Mouse (Mus musculus): ENCODE measurements around the gene Rap1a. TPM values are rescaled to one million over a fixed set of nuclear protein-coding genes. Genes with fewer than 3 reads are reported as not detected.

The Rap1a gene
- total and polyA plus RNA-seq, 2 experiments from 2014 or later: 36.4 to 70.5 TPM

DNA sequence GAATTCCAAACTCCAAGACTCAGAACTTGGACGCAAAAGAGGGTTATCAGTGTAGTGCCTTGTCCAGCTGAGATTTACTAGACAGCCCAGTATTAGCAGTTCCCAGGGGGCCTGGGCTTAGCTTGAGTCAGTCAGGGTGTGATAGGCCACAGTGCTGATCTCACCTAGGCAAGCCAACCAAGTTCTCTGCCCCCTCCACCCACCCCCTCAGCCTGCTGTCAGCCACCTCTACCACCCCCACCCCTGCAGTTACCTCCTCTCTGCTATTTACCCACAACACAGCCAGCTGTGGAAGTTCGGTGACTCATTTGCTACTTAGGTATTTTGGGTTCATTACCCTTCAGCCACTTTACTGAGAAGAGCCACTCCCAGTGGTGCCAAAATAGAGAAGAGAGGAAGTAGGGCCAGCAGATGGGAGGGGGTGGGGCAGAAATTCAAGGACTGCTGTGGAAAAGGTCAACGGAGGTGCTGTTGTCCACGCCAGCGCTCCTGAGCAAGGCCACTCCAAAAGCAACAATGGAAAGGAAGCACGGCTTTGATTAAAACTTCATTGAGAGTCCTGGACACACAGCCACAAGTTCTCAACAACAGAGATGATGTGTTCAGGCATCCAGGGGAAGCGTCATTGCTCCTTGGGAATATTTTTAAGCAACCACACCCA is 24.5 kb upstream of the Rap1a start:
- H3K27ac ChIP-seq (ENCODE audit: low read depth, low read length): no peak overlapping the region
- WGBS: 71% methylated on average over 7 of the region's 7 CpGs
- ATAC-seq: no peak

GRCm38 (mm10) chr3:105824704-105825103 is 23.6 kb upstream of the Rap1a start:
- TF ChIP-seq CTCF (IDR thresholded peaks at IDR 0.05; ENCODE audit: low read depth): no peak
- Histone ChIP-seq H3K4me1 (ENCODE audit: insufficient read depth) (no peaks in the 10 kb centered on the region), H3K9ac (no peak overlapping the region), H3K4me3 (ENCODE audit: low read depth, low read length) (no peak overlapping the region), H3K4me2 (ENCODE audit: low read depth) (no peak overlapping the region), H3K9me3 (ENCODE audit: low read length) (no peaks in the 10 kb centered on the region), H3K36me3 (ENCODE audit: insufficient read depth) (no peaks in the 10 kb centered on the region), H3K27ac (ENCODE audit: low read depth, low read length) (no peak overlapping the region), H3K27me3 (ENCODE audit: insufficient read depth, low read length) (no peaks in the 10 kb centered on the region)
- DNase-seq (no peak), ATAC-seq (no peak)
- 60% methylated on average over 2 of the region's 2 CpGs for WGBS

More for the DNA sequence above, 24.5 kb upstream of the Rap1a start:
- H3K4me2 ChIP-seq (ENCODE audit: low read depth): no peak overlapping the region
- no peak overlapping the region for H3K9ac ChIP-seq
- H3K9me3 ChIP-seq (ENCODE audit: low read length): no peaks in the 10 kb centered on the region
- H3K4me3 ChIP-seq (ENCODE audit: low read depth, low read length): no peak overlapping the region
- no peak for DNase-seq
- no peaks in the 10 kb centered on the region for H3K27me3 ChIP-seq (ENCODE audit: insufficient read depth, low read length)
- H3K36me3 ChIP-seq (ENCODE audit: insufficient read depth): no peaks in the 10 kb centered on the region
- H3K4me1 ChIP-seq (ENCODE audit: insufficient read depth): no peaks in the 10 kb centered on the region
- no peak for TF ChIP-seq CTCF (IDR thresholded peaks at IDR 0.05; ENCODE audit: low read depth)

DNA sequence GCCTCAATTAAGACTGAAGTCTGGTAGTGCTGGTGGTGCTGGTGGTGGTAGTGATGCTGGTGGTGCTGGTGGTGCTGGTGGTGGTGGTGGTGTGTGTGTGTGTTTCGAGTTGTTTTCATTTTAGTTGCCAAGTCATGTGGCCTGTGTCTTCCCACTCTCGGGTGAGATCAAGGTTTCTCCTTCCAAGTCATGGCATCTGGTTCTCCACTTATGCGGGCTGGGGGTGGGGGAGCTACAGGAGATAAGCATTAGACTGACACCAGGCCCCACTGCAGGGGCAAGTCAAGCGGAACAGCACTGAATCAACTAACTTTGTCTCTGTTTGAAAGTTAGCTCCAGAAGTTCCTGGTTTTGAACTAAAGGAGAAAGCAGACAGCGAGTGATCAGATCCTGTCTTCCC is 23.0 kb upstream of the Rap1a start:
- TF ChIP-seq CTCF (IDR thresholded peaks at IDR 0.05; ENCODE audit: low read depth): no peak
- ATAC-seq (no peak), DNase-seq (no peak)
- 59% methylated on average over 5 of the region's 5 CpGs for WGBS
- H3K27ac ChIP-seq (ENCODE audit: low read depth, low read length): no peak overlapping the region
- no peaks in the 10 kb centered on the region for H3K9me3 ChIP-seq (ENCODE audit: low read length)
- no peaks in the 10 kb centered on the region for H3K36me3 ChIP-seq (ENCODE audit: insufficient read depth)
- no peak overlapping the region for H3K9ac ChIP-seq
- H3K4me1 ChIP-seq (ENCODE audit: insufficient read depth): no peaks in the 10 kb centered on the region
- no peak overlapping the region for H3K4me2 ChIP-seq (ENCODE audit: low read depth)
- no peaks in the 10 kb centered on the region for H3K27me3 ChIP-seq (ENCODE audit: insufficient read depth, low read length)
- no peak overlapping the region for H3K4me3 ChIP-seq (ENCODE audit: low read depth, low read length)

DNA sequence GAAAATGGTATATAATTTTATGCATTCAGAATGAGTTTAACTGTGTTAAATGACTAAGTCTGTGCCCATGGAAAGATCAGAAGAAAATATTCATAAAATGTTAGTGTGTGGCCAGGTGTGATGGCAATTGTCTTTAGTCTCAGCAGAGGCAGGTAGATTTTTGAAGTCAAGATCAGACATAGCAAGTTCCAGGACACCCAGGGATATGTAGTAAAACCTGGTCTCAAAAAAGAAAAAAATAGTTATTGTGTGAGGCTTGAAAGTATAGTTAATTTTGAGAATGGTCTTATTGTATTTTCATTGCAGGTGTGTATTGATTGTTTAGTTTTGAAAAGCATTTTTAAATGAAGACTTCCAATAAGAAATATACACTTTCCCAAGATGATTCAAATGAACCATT is 22.5 kb upstream of the Rap1a start:
- H3K9me3 ChIP-seq (ENCODE audit: low read length): no peaks in the 10 kb centered on the region
- no peaks in the 10 kb centered on the region for H3K27me3 ChIP-seq (ENCODE audit: insufficient read depth, low read length)
- no peak overlapping the region for H3K4me3 ChIP-seq (ENCODE audit: low read depth, low read length)
- no peak for ATAC-seq
- no peak overlapping the region for H3K27ac ChIP-seq (ENCODE audit: low read depth, low read length)
- TF ChIP-seq CTCF (IDR thresholded peaks at IDR 0.05; ENCODE audit: low read depth): no peak
- no peak overlapping the region for H3K4me2 ChIP-seq (ENCODE audit: low read depth)
- no peak for DNase-seq
- H3K9ac ChIP-seq: no peak overlapping the region
- no peaks in the 10 kb centered on the region for H3K4me1 ChIP-seq (ENCODE audit: insufficient read depth)
- no peaks in the 10 kb centered on the region for H3K36me3 ChIP-seq (ENCODE audit: insufficient read depth)

DNA sequence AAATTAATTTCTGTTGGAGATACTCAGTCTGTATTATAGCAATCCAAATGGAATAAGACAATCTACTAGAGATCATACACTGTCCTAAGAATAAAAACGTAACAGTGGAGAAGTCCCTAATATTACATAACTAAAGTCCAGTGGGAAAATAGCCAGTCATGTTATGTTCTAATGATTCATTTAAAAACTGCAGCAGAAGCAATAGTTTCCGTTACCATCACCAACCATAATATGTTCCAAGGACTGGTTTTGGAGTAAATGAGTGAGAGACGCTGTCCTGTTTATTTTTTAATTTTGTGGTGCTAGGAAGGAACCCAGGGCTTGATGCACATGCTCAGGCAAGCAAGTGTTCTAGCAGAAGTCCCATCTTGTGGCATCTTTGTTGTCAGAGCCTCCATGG is 20.4 kb upstream of the Rap1a start:
- Histone ChIP-seq H3K9ac (no peak overlapping the region), H3K4me2 (ENCODE audit: low read depth) (no peak overlapping the region), H3K36me3 (ENCODE audit: insufficient read depth) (no peaks in the 10 kb centered on the region), H3K27me3 (ENCODE audit: insufficient read depth, low read length) (no peaks in the 10 kb centered on the region; the same call in 1 of the 2 replicates), H3K4me3 (ENCODE audit: low read depth, low read length) (no peak overlapping the region), H3K27ac (ENCODE audit: low read depth, low read length) (no peak overlapping the region), H3K4me1 (ENCODE audit: insufficient read depth) (no peaks in the 10 kb centered on the region), H3K9me3 (ENCODE audit: low read length) (no peaks in the 10 kb centered on the region)
- WGBS: 94% methylated on average over 3 of the region's 3 CpGs
- TF ChIP-seq CTCF (IDR thresholded peaks at IDR 0.05; ENCODE audit: low read depth): no peak
- DNase-seq: no peak
- ATAC-seq: no peak

DNA sequence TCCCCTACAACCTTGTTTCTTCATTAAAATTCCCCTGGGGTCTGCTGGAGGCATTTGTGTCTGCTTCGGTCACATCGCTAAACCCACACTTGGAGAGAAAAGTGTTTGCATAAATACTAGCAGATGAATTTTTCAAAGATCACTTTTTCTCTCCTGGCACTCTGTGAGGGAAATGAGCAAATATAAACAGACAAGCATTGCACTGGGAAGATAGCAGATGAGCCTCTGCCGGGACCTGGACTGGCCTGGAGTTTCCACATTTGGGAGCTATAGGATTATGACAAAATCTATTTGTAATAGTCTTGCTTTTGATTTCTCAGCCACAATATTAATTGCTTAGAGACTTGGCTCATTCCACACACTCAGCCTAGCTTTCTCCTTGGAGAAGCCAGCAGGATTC is 19.1 kb upstream of the Rap1a start:
- no peak for TF ChIP-seq CTCF (IDR thresholded peaks at IDR 0.05; ENCODE audit: low read depth)
- no peaks in the 10 kb centered on the region; the same call in 1 of the 2 replicates for H3K27me3 ChIP-seq (ENCODE audit: insufficient read depth, low read length)
- 76% methylated on average over 3 of the region's 3 CpGs for WGBS
- H3K9ac ChIP-seq: no peak overlapping the region
- no peak for DNase-seq
- no peak overlapping the region for H3K27ac ChIP-seq (ENCODE audit: low read depth, low read length)
- no peaks in the 10 kb centered on the region for H3K36me3 ChIP-seq (ENCODE audit: insufficient read depth)
- no peaks in the 10 kb centered on the region for H3K4me1 ChIP-seq (ENCODE audit: insufficient read depth)
- no peak overlapping the region for H3K4me2 ChIP-seq (ENCODE audit: low read depth)
- no peaks in the 10 kb centered on the region for H3K9me3 ChIP-seq (ENCODE audit: low read length)
- H3K4me3 ChIP-seq (ENCODE audit: low read depth, low read length): no peak overlapping the region
- no peak for ATAC-seq

- TF ChIP-seq CTCF (IDR thresholded peaks at IDR 0.05; ENCODE audit: low read depth): no peak
- Histone ChIP-seq H3K9me3 (ENCODE audit: low read length) (no peaks in the 10 kb centered on the region), H3K27me3 (ENCODE audit: insufficient read depth, low read length) (no peaks in the 10 kb centered on the region; the same call in 1 of the 2 replicates), H3K9ac (no peak overlapping the region), H3K27ac (ENCODE audit: low read depth, low read length) (no peak overlapping the region), H3K4me2 (ENCODE audit: low read depth) (no peak overlapping the region), H3K4me1 (ENCODE audit: insufficient read depth) (no peaks in the 10 kb centered on the region), H3K4me3 (ENCODE audit: low read depth, low read length) (no peak overlapping the region), H3K36me3 (ENCODE audit: insufficient read depth) (no peaks in the 10 kb centered on the region)
- ATAC-seq (no peak), DNase-seq (no peak)
- WGBS: 66% methylated on average over 6 of the region's 6 CpGs
These were observed 17.2 kb upstream of the Rap1a start for GRCm38 (mm10) chr3:105818130-105819004.
